Mouse (Mus musculus): ENCODE results near the gene Vpreb2. TPM values are rescaled to one million over a fixed set of nuclear protein-coding genes. Genes with fewer than 3 reads are reported as not detected.

Vpreb2 gene
- polyA plus RNA-seq (2017; shearing (Covaris generic)) = not detected

GRCm38 (mm10) chr16:17980128-17980527 lies at the start of gene Vpreb2:
Gene Vpreb2, plus strand, starts transcription at chr16:17980428.

Other genes with a start within 250 kb of the Vpreb2 start
- gene Med15, start 247.5 kb upstream of the Vpreb2 start, polyA plus RNA-seq (2017; shearing (Covaris generic)) = 134 TPM
- gene Klhl22, start 220.8 kb upstream of the Vpreb2 start, polyA plus RNA-seq (2017; shearing (Covaris generic)) = 19.7 TPM
- gene Scarf2, start 183.1 kb upstream of the Vpreb2 start, polyA plus RNA-seq (2017; shearing (Covaris generic)) = not detected
- 0.28 TPM for gene B830017H08Rik, start 147.3 kb upstream of the Vpreb2 start, polyA plus RNA-seq (2017; shearing (Covaris generic))
- gene Car15, start 142.1 kb upstream of the Vpreb2 start, polyA plus RNA-seq (2017; shearing (Covaris generic)) = 2.7 TPM
- 0.34 TPM for gene Gm20518, start 88.8 kb upstream of the Vpreb2 start, polyA plus RNA-seq (2017; shearing (Covaris generic))
- gene Tssk1, start 86.2 kb upstream of the Vpreb2 start, polyA plus RNA-seq (2017; shearing (Covaris generic)) = 0.05 TPM
- 63.7 TPM for gene Dgcr2, start 81.9 kb upstream of the Vpreb2 start, polyA plus RNA-seq (2017; shearing (Covaris generic))
- not detected for gene Tssk2, start 81.8 kb upstream of the Vpreb2 start, polyA plus RNA-seq (2017; shearing (Covaris generic))
- gene Ess2, start 69.1 kb upstream of the Vpreb2 start, polyA plus RNA-seq (2017; shearing (Covaris generic)) = 75.6 TPM
- gene Gsc2, start 65.4 kb upstream of the Vpreb2 start, polyA plus RNA-seq (2017; shearing (Covaris generic)) = not detected
- gene Slc25a1, start 52.2 kb upstream of the Vpreb2 start, polyA plus RNA-seq (2017; shearing (Covaris generic)) = 58.4 TPM
- 34.4 TPM for gene Dgcr6, start 72.4 kb downstream of the Vpreb2 start, polyA plus RNA-seq (2017; shearing (Covaris generic))
- gene Prodh, start 109.8 kb downstream of the Vpreb2 start, polyA plus RNA-seq (2017; shearing (Covaris generic)) = 4.8 TPM
- not detected for gene Rtn4r, start 147.2 kb downstream of the Vpreb2 start, polyA plus RNA-seq (2017; shearing (Covaris generic))
- gene Ccdc188, start 237.5 kb downstream of the Vpreb2 start, polyA plus RNA-seq (2017; shearing (Covaris generic)) = not detected